Mouse (Mus musculus): ENCODE results near the gene Eif4a2.
"Not testable (repeated sequence)": the region's sequence is repeated elsewhere in the genome, so short reads cannot be mapped to it uniquely, and the experiment has no call there.

Gene Eif4a2

DNA sequence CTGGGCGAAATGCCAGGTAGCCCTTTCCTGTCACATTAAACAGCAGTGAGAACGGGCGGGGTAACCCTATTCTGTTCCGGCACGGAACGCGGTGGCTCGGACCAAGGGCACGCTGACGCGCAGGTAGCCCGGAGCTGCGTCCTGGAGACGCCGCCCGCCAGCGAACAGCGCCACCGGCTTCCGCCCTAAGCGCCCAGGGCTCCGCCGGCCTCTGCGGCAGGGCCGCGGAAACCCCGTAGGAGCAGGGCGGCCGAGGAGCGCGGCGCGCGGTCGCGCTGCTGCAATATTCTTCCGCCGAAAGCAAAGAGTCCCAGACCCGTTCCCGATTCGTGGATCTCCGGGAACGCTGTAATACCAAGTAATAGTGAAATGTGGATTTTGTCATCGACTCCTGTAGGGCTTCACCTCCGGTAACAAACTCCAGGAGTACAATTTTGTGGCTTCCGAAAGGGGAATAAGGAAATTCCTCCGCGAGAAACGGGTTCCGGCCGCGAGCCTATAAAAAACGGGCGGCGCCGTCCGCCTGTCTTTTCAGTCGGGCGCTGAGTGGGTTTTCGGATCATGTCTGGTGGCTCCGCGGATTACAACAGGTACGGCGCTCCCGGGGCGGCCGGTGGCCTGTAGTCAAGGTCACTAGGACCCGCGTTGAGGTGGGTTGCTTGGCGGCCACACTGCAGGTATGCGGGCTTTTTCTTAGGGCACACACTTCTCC is at the start of gene Eif4a2:
Eif4a2 (plus strand) TSS at position 214 of the 712 bp plus-strand sequence.
- peak; percentile 92 for DNase-seq

DNA sequence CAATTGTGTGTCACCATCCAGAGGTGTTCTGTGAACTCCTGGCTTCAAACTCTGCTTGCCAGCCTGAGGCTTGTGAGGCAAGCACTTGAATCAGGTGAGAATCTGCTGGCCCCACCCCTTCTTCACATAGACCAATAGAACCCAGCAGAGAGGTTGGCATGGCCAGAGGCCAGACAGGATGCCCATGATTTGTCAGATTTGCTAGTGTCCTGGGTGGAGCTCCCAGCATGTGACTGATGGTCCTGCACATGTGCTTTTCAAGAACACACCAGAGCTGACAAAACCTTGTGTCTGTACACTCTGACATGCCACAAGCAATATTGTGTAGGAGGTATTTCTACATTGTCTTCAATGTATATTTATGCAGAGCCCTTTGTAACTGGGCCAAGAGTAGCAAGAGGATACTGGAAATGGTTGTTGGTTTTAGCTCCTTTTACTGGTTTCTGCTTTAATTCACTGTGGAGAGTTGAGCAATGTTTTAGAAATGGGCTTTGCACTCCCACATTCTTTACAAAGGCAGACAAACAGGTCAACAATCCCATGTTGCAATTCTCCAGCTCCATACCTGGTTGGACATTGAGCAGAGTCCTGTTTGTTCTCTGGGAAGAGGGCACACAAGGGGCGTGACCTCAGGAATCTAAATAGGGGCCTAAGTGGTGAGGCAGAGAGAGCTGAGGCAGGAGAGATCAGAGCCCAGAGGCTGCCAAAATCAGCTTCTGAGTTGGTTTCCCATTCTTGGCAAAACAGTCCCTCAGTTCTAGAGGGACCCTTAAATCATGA is 49.4 kb upstream of the Eif4a2 start, which contains the start of gene Kng1:
Kng1 (plus strand) TSS at position 198 of the 780 bp plus-strand sequence.
- not testable (repeated sequence) for DNase-seq

DNA sequence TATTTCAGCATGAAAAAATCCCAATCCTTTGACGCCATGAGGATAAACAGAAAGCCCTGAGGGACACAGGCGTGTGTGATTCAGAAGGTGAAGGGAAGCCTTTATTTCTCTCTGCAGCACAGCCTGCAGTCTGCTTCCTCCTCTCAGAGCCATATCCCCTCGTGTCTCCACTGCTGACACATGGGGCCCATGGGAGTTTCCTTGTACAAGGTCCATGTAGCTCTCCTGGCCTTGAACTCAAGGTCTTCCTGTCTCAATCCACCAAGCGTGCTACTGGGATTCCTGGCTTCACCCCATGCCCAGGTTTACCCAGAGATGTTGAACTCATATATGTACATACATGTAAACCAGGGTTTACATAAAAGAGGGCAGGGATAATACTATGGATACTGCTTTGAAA is 47.6 kb upstream of the Eif4a2 start:
- not testable (repeated sequence) for DNase-seq

DNA sequence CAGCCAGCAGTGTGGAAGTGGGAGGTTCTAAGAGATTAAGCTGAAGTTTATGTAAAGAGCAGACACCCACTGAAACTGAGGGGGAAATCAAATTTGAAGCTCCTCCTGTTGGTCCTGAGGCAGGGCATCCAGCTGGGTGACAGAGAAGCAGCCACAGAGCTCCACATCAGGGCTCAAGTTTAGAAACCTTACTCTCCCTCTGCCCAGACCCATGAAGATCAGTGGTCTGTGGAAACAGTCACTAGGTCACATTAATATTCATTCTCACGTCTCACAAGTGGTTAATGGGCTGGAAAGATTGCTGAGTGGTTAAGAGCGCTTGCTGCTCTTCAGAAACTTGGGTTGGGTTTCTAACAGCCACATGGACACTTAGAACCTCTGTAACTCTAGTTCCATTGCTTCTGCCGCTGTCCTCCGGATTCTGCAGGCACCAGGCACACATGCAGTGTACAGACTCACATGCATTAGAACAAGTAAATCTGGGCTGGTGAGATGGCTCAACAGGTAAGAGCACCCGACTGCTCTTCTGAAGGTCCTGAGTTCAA is 46.4 kb upstream of the Eif4a2 start:
- DNase-seq, result peak; percentile 30

DNA sequence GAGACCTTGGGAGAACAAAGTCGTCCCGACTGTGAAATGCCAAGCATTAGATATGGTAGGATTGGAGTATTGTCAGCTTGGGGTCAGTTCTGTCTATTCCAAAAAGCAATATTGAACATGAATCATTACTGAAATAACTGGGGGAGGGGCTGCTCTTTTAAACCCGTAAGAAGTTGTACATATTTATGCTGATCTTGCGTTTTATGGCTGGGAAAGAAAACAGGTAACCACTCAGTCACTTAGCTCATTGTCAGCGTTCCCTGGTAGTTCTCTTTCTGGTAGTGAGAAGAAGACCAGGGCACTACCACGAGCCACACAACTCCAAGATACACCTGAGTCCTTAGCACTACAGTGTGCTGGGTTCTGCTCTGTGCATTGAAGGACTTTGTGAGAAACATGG is 29.7 kb upstream of the Eif4a2 start:
- DNase-seq, result not testable (repeated sequence)

DNA sequence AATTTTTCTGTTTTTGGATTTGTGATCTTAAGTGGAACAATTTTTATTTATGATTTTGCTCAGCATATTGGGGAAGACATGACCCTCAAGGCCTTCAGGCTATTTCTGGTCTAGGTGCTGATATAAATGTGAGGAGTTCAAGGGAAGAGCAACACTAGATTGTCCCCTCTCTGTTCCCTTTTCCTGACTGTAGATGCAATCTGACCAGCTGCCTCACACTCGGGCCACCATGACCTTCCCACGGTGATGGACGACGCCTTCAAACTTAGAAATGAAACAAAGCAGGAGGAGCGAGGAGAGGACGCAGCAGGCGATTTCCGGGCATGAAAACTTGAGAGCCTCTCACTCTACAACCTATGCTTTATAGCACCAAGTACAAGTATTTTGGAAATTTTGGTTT is 20.1 kb upstream of the Eif4a2 start:
- DNase-seq, result not testable (repeated sequence)

DNA sequence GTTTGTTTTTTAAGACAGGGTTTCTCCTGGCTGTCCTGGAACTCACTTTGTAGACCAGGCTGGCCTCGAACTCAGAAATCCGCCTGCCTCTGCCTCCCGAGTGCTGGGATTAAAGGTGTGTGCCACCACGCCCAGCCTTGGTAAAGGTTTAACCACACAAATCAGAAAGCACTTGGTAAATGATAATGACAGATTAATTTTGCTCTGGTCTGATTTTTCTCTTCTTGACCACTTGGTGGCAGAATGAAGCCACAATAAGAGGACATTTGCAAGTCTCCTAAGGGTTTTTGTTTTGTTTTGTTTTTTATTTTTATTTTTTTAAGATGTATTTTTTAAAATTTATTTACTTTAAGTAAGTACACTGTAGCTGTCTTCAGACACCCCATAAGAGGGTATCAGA is 19.5 kb upstream of the Eif4a2 start:
- DNase-seq, result peak; percentile 28

DNA sequence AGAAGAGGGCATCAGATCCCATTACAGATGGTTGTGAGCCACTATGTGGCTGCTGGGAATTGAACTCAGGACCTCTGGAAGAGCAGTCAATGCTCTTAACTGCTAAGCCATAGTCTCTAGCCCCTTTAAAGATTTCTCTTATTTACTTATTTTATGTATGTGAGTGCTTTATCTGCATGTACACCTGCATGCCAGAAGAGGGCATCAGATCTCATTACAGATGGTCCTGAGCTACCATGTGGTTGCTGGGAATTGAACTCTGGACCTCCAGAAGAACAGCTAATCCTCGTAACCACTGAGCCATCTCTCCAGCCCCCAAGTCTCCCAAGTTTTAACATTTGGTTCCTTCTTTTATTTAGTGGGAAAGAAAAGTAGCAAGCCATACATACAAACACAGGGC is 18.8 kb upstream of the Eif4a2 start:
- DNase-seq, result not testable (repeated sequence)

DNA sequence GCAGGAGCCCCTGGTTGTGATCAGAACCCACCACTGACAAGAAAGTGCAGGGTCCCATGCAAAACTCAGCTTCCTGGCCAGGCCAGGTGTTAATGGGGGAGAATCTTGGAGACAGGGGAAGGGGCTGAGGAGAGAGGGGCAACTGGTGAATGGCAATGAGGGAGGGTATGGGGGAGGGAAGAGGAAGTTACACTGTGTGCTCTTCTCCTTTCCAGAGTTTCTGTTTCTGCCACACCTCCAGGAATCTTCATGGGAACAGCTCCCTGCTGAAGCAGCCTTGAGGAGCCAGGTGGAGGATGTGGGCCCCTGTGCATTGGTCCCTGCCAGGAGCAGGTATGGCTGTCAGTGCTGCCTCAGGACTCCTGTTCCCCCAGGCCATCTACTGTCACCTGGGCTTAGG is 15.9 kb upstream of the Eif4a2 start:
- not testable (repeated sequence) for DNase-seq

DNA sequence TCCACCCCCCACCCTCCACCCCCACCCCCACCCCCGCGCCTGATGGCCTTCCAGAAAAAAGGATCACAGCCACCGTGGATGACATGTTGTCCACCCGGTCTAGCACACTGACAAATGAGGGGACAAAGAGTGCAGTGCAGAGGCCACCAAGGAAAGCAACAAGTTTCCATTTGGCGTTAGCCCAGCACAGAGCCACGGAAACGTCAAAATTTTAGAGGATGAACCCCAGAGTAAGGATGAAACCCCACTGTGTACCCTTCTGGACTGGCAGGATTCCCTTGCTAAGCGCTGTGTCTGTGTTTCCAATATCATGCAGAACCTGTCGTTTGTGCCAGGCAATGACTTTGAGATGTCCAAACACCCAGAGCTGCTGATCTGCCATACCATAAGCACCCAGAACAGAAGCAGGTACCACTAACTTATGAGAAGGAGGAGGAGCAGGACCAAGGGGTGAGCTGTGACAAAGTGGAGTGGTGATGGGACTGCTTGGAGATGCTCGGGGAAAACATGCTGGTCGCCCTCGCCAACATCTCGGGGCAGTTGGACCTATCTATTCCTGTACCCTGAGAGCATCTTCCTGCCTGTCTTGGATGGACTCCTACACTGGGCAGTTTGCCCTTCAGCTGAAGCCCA is 13.8 kb upstream of the Eif4a2 start:
- DNase-seq, result no peak

DNA sequence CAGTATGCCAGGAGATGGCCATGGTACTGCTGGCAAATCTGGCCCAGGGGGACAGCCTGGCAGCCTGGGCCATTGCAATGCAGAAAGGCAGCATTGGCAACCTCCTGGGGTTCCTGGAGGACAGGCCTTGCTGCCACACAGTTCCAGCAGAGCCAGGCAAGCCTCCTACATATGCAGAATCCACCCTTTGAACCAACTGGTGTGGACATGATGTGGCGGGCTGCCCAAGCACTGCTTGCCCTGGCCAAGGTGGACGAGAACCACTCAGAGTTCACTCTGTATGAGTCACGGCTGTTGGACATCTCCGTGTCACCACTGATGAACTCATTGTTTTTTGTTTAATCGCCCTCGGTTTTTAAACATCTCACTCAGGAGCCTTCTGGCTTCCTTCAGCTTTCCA is 13.1 kb upstream of the Eif4a2 start:
- DNase-seq, result no peak

DNA sequence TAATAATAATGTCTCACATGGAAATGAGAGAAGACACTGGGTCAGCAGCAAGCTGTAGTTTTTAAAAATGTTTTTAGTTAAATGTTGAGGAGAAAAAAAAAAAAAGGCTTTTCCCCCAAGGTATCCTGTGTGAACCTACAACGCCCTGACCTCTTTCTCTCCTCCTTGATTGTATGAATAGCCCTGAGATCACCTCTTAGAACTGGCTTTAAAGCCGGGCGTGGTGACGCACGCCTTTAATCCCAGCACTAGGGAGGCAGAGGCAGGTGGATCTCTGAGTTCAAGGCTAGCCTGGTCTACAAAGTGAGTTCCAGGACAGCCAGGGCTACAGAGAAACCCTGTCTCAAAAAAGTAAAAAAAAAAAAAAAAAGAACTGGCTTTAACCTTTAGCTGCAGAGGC is 11.7 kb upstream of the Eif4a2 start:
- DNase-seq, result not testable (repeated sequence)

DNA sequence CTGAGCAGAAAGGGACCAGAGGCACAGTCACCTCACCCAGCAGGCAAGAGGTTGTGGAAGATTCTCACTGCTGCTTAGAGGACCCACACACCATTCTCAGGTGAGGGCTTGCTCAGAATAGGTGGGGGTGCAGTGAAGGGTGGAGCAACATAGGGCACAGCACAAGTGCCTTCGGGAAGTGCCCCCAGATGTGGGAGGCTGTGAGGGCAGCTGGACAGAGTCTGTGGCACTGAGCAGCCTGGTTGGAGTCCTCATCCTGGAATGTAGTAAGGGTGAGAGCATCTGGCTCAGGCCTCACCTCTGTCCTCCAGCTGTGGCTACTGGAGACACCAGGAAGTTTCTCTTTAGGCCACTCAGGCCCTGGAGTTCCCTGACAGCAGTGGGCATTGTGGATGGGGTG is 10.4 kb upstream of the Eif4a2 start:
- not testable (repeated sequence) for DNase-seq

DNA sequence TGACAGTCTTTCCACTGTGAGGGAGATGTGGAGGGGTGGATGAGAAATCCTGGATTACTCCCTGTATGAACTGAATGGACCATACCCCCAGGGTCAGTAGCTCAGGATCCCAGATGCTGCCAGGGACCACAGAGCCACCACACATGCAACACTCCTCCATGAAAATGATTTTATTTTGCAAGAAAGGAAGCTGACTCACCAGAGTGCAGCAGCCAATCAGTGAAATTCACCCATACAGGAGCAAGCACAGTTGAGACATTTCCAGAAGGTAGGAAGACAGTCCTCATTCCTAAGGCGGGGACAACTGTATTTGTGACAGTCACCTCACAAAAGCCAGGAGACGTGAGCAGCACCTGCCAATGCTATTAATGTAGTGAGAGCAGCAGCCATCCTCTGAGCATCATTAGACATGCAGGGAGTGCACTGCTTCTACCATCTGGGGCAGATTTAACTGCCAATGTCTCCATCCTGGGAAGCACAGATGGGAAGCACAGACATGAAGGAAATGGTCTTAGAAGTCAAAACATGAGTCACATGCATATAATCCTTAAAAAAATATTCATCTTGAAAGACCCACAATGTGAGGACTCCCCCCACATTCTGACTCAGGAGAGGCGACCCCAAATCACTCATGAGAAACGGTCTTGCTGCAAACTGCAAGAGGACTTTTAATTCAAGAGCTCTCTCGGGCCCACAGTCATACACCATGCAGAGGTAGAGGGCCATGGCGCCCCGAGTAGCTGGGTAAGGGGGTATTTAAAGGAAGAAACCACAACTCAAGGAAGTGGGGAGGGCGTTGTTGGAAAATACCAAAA is 9.7 kb upstream of the Eif4a2 start:
- DNase-seq, result not testable (repeated sequence)

DNA sequence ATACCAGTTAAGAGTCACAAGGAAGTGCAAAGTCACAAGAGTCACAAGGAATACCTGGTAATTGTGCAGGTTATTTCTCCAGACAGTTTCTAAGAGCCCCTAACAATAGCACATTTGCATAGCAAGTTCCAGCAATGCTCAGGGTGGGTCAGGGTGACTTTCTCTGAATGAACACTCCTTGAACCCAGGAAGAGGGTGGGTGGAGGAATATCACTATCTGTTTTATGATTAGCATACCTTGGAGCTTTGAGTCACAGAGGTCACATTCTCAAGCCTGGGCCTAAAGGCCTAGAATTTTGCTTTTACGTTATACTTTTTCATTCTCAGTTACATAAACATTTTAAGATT is 9.2 kb upstream of the Eif4a2 start:
- DNase-seq, result not testable (repeated sequence)

DNA sequence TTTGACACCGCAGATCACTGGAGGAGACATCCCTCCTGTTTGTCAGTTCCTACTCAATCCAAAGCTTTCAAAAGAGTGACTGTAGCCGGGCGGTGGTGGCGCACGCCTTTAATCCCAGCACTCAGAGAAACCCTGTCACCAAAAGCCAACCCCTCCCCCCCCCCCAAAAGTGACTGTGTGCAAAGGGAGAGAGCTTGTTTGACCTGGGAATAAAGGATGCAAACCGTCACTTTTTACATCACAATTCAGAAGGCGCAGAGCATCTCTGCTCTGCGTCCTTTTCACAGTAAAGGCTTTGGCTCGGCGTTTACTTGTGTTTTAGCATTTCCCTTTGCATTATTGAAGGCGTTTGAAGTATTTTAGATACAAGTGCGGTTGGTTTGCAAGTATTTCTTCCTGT is 7.6 kb upstream of the Eif4a2 start:
- DNase-seq, result no peak

DNA sequence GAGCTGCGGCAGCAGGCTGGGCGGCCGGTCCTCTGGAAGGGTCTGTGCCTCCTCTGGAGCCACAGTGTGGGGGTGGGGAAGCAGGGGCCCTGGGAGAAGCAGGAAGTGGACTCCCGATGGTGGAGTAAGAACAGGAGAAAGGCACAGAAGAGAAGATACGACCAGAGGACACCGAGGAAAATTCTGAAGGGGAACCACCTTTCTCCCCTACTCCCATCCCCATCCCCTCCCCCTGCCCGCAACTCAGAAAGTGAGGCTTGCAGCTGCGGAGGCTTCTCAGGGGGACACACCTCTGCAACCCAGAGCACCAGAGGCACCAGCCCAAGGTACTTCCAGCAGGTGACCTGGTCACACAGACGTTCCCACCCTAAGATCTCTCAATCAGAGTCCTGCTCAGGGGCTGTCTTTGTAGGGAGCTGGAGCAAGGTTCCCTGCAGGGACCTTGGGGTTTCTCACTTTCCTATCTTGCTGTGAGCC is 7.1 kb upstream of the Eif4a2 start:
- no peak for DNase-seq

DNA sequence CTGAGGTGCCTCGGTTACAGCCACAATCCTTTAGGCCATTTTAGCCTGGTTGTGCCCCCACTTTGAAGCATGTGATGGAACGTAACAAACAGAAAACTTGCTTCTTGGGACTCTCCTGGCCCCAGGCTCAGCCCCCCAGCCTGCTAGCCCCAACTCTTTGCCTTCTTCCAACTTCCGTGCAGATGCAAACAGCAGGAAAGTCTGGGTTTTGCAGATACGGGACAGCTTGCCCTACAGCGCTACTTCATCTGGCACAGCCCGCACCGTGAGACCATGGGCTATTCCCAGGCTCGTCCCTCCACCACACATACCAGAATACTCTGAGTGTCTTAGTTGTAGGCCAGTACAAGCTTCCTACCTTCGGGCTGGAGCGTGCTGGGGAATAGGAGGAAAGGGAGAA is 6.6 kb upstream of the Eif4a2 start:
- DNase-seq, result no peak

DNA sequence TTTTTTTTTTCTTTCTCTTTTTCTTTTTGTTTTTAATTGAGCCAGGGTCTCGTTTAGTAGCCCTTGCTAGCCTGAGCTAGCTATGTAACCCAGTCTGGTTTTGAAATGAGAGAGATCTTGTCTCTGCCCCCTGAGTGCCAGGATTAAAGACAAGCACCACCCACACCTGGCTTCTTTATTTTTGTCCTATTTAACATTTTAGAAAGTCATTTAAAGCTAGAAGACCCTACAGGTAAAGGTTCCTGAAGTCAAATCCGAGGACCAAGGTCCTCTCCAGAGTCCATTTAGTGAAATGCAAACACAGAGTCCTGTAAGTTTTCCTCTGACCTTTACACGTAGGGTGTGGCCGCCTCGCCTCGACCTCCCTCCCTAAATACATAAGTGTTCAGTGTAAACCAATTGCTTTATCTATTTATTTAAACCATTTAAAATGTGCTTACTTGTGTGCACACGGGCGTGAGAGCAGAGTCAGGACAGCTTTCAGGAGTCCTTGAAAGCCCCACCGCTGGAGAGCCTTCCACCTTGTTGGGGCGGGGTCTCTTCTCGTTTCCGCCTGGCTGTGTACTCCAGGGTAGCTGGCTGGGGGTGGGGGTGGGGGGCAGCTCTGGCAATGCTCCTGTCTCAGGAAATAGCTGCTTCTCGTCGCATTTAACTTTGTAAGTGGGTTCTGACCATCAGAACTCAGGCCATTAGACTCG is 4.8 kb upstream of the Eif4a2 start:
- DNase-seq, result no peak

DNA sequence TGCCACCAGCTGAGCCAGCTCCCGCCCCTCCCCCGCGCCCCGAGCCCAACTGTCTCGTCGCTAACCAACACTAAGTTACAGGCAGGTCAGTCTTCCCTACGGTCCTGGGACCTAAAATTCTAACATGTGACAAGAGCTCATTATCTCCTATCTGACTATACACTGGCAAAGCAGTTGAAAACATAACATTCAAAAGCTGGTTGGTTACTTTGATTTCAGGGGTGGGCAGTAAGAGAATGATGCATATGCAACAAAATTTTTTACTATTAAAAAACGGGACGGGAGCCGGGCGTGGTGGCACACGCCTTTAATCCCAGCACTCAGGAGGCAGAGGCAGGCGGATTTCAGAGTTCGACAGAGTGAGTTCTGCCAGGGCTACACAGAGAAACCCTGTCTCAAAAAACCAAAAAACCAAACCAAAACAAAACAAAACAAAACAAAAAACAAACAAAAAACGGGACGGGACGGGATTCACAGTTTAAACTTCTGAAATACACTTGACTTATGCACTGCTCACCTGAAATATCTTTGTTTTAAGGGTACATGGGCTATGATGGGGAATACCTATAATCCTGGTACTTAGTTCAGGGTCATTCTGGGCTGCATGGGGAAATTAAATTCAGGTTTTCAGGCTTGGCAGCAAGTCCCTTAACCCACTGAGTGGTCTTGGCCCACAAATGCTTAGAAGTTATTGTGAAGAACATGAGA is 4.1 kb upstream of the Eif4a2 start:
- DNase-seq, result no peak

DNA sequence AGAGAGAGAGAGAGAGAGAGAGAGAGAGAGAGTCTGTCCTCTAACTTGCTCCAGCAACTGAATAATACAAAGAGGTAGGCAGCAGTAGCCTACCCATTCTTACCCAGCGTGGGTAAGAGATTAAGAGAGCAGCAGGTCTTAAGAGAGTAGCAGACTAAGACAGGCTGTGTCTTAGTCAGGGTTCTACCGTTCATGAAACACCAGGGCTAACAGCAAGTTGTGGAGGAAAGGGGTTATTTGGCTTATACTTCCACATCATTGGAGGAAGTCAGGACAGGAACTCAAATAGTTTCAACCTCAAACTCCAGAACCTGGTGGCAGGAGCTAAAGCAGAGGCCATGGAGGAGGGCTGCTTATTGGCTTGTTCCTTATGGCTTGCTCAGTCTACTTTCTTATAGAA is 3.4 kb upstream of the Eif4a2 start:
- DNase-seq, result no peak

All from kidney, adult 9 months (tissue).